Mouse (Mus musculus) stomach, embryonic 16.5 days (tissue): Measurements from ENCODE around the gene Gm45261. TPM values are rescaled to one million over a fixed set of nuclear protein-coding genes. Genes with fewer than 3 reads are reported as not detected.

Experiments
- ATAC-seq: fragments of 200-750 bp; cut with Nextera tagmentation; 2 replicates; pipeline ENCODE4 v1.8.0; 2017; ENCODE audit warnings: moderate number of reproducible peaks, moderate TSS enrichment; ENCODE audit not compliant: insufficient read depth, low FRiP score
- H3K27ac ChIP-seq: fragments of 300-500 bp; sonication (generic); 2 replicates; pipeline ENCODE4 v1.5.1; 2014; ENCODE audit warnings: low read length
- H3K27me3 ChIP-seq: fragments of 300-500 bp; sonication (generic); 2 replicates; pipeline ENCODE4 v1.6.1; 2014; ENCODE audit warnings: low read length, control low read depth, mixed read lengths; ENCODE audit not compliant: control insufficient read depth, insufficient read depth
- H3K36me3 ChIP-seq: fragments of 300-500 bp; sonication (generic); 2 replicates; pipeline ENCODE4 v1.6.1; 2014; ENCODE audit warnings: low read length; ENCODE audit not compliant: control insufficient read depth, insufficient read depth
- H3K4me1 ChIP-seq: fragments of 300-500 bp; sonication (generic); 2 replicates; pipeline ENCODE4 v1.6.1; 2014; ENCODE audit warnings: low read length, control low read depth, mixed read lengths; ENCODE audit not compliant: control insufficient read depth, insufficient read depth
- H3K4me2 ChIP-seq: fragments of 300-500 bp; sonication (generic); 2 replicates; pipeline ENCODE4 v1.6.1; 2014; ENCODE audit warnings: low read depth, low read length, mixed read lengths
- H3K4me3 ChIP-seq: fragments of 300-500 bp; sonication (generic); replicated peaks from 2 replicates; pipeline ENCODE4 v1.5.1; 2014; ENCODE audit warnings: mild to moderate bottlenecking, low read length
- H3K9ac ChIP-seq: fragments of 300-500 bp; sonication (generic); 2 replicates; pipeline ENCODE4 v1.6.1; 2014; ENCODE audit warnings: low read length
- H3K9me3 ChIP-seq: fragments of 300-500 bp; sonication (generic); replicated peaks from 2 replicates; pipeline ENCODE4 v1.6.1; 2016; ENCODE audit warnings: low read length, control low read depth; ENCODE audit not compliant: control insufficient read depth
- WGBS: fragments of 180-500 bp; shearing (Covaris S2); extraction: QIAGEN DNeasy Blood & Tissue Kit; methylation state at CpG from one replicate; pipeline ENCODE4 v1.1.7; 2014; 5-methylcytosine and 5-hydroxymethylcytosine counted together
- polyA plus RNA-seq: library from polyadenylated mRNA; unstranded; fragments of >200 nt; fragmentation: Nextera tagmentation; extraction: Ambion mirVana; gene quantifications from 2 replicates; pipeline ENCODE4 v1.2.1, GENCODE M21; 2015

The Gm45261 gene
- polyA plus RNA-seq, 1 experiment from 2014 or later: not detected

- H3K9me3 ChIP-seq: no peaks in the 10 kb centered on the region
- 81% methylated on average over 1 of the region's 1 CpGs for WGBS
- no peak overlapping the region for H3K4me3 ChIP-seq
- no peaks in the 10 kb centered on the region for H3K4me1 ChIP-seq
- no peaks in the 10 kb centered on the region for H3K36me3 ChIP-seq
- no peaks in the 10 kb centered on the region for H3K27me3 ChIP-seq
- H3K4me2 ChIP-seq: no peak overlapping the region
- H3K27ac ChIP-seq: no peak overlapping the region
- ATAC-seq: no peak
- no peak overlapping the region for H3K9ac ChIP-seq
Observed at GRCm38 (mm10) chr1:80459923-80460322, 1.3 kb downstream of the Gm45261 start.

- Histone ChIP-seq H3K9ac (no peak overlapping the region), H3K4me3 (no peak overlapping the region), H3K4me1 (no peaks in the 10 kb centered on the region), H3K27ac (no peak overlapping the region), H3K9me3 (no peaks in the 10 kb centered on the region), H3K27me3 (no peaks in the 10 kb centered on the region), H3K4me2 (no peak overlapping the region), H3K36me3 (no peaks in the 10 kb centered on the region)
- ATAC-seq: no peak
Observed at GRCm38 (mm10) chr1:80459477-80459876, 1.8 kb downstream of the Gm45261 start.

GRCm38 (mm10) chr1:80453971-80454370, 7.3 kb downstream of the Gm45261 start:
- Histone ChIP-seq H3K27ac (no peak overlapping the region), H3K9me3 (no peaks in the 10 kb centered on the region), H3K36me3 (no peaks in the 10 kb centered on the region), H3K27me3 (no peaks in the 10 kb centered on the region), H3K4me1 (no peaks in the 10 kb centered on the region), H3K9ac (no peak overlapping the region), H3K4me3 (no peak overlapping the region), H3K4me2 (no peak overlapping the region)
- no peak for ATAC-seq
- 71% methylated on average over 2 of the region's 2 CpGs for WGBS

- ATAC-seq: no peak
- WGBS: 76% methylated on average over 1 of the region's 1 CpGs
- H3K36me3 ChIP-seq: no peaks in the 10 kb centered on the region
Observed at GRCm38 (mm10) chr1:80451914-80452549, 9.2 kb downstream of the Gm45261 start.

GRCm38 (mm10) chr1:80447554-80447953, 13.7 kb downstream of the Gm45261 start:
- H3K36me3 ChIP-seq: no peaks in the 10 kb centered on the region
- no peaks in the 10 kb centered on the region for H3K27me3 ChIP-seq
- H3K9ac ChIP-seq: no peak overlapping the region
- 32% methylated on average over 1 of the region's 1 CpGs for WGBS
- no peak for ATAC-seq
- H3K4me1 ChIP-seq: no peaks in the 10 kb centered on the region
- H3K27ac ChIP-seq: no peak overlapping the region
- H3K9me3 ChIP-seq: no peaks in the 10 kb centered on the region
- no peak overlapping the region for H3K4me3 ChIP-seq
- no peak overlapping the region for H3K4me2 ChIP-seq

More at GRCm38 (mm10) chr1:80451914-80452549, 9.2 kb downstream of the Gm45261 start:
- Histone ChIP-seq H3K9me3 (no peaks in the 10 kb centered on the region), H3K9ac (no peak overlapping the region), H3K4me2 (no peak overlapping the region), H3K4me3 (no peak overlapping the region), H3K4me1 (no peaks in the 10 kb centered on the region), H3K27ac (no peak overlapping the region), H3K27me3 (no peaks in the 10 kb centered on the region)

- no peak for ATAC-seq
- Histone ChIP-seq H3K27ac (no peak overlapping the region), H3K4me3 (no peak overlapping the region), H3K27me3 (no peaks in the 10 kb centered on the region), H3K4me1 (no peaks in the 10 kb centered on the region), H3K9me3 (no peaks in the 10 kb centered on the region), H3K4me2 (no peak overlapping the region), H3K9ac (no peak overlapping the region), H3K36me3 (no peaks in the 10 kb centered on the region)
- WGBS: 64% methylated on average over 2 of the region's 2 CpGs
Observed at GRCm38 (mm10) chr1:80440911-80441310, 20.3 kb downstream of the Gm45261 start.

GRCm38 (mm10) chr1:80438506-80438905, 22.7 kb downstream of the Gm45261 start:
- H3K4me3 ChIP-seq: no peak overlapping the region
- H3K9ac ChIP-seq: no peak overlapping the region
- ATAC-seq: no peak
- no peaks in the 10 kb centered on the region for H3K27me3 ChIP-seq
- no peak overlapping the region for H3K4me2 ChIP-seq
- no peaks in the 10 kb centered on the region for H3K36me3 ChIP-seq
- 88% methylated on average over 2 of the region's 2 CpGs for WGBS
- no peak overlapping the region for H3K27ac ChIP-seq
- H3K4me1 ChIP-seq: no peaks in the 10 kb centered on the region
- no peaks in the 10 kb centered on the region for H3K9me3 ChIP-seq

- ATAC-seq: no peak
- WGBS: 35% methylated on average over 1 of the region's 1 CpGs
Observed at GRCm38 (mm10) chr1:80427946-80428345, 33.3 kb downstream of the Gm45261 start.

GRCm38 (mm10) chr1:80427425-80427824, 33.8 kb downstream of the Gm45261 start:
- H3K36me3 ChIP-seq: no peaks in the 10 kb centered on the region
- H3K4me3 ChIP-seq: no peak overlapping the region
- no peaks in the 10 kb centered on the region for H3K4me1 ChIP-seq
- H3K27me3 ChIP-seq: no peaks in the 10 kb centered on the region
- H3K4me2 ChIP-seq: no peak overlapping the region
- WGBS: 31% methylated on average over 1 of the region's 1 CpGs
- peak; percentile 62; the same call in 1 of the 2 replicates for ATAC-seq
- no peak overlapping the region for H3K27ac ChIP-seq
- H3K9me3 ChIP-seq: no peaks in the 10 kb centered on the region
- H3K9ac ChIP-seq: no peak overlapping the region

More at GRCm38 (mm10) chr1:80427946-80428345, 33.3 kb downstream of the Gm45261 start:
- Histone ChIP-seq H3K4me1 (no peaks in the 10 kb centered on the region), H3K4me2 (no peak overlapping the region), H3K9me3 (no peaks in the 10 kb centered on the region), H3K9ac (no peak overlapping the region), H3K4me3 (no peak overlapping the region), H3K36me3 (no peaks in the 10 kb centered on the region), H3K27ac (no peak overlapping the region), H3K27me3 (no peaks in the 10 kb centered on the region)
